Mouse (Mus musculus) testis, adult 2 months (tissue): Measurements from ENCODE around the gene Gm5269. TPM values are rescaled to one million over a fixed set of nuclear protein-coding genes. Genes with fewer than 3 reads are reported as not detected.

Experiments
- H3K27ac ChIP-seq: fragments of 200-500 bp; 2 replicates; pipeline ENCODE4 v1.5.1; 2012; ENCODE audit warnings: low read depth, low read length; ENCODE audit not compliant: control insufficient read depth, insufficient read depth
- H3K27me3 ChIP-seq: fragments of 200-500 bp; 2 replicates; pipeline ENCODE4 v1.6.1; 2012; ENCODE audit warnings: mild to moderate bottlenecking, low read length, moderate library complexity; ENCODE audit not compliant: control insufficient read depth, insufficient read depth
- H3K36me3 ChIP-seq: fragments of 200-500 bp; 2 replicates; pipeline ENCODE4 v1.6.1; 2012; ENCODE audit warnings: mild to moderate bottlenecking, low read length; ENCODE audit not compliant: control insufficient read depth, insufficient read depth
- H3K4me1 ChIP-seq: fragments of 200-500 bp; 2 replicates; pipeline ENCODE4 v1.6.1; 2012; ENCODE audit warnings: low read length; ENCODE audit not compliant: control insufficient read depth, insufficient read depth
- H3K4me3 ChIP-seq: fragments of 200-500 bp; 2 replicates; pipeline ENCODE4 v1.5.1; 2012; ENCODE audit warnings: low read depth, mild to moderate bottlenecking, low read length, moderate library complexity, mixed read lengths; ENCODE audit not compliant: control insufficient read depth
- CTCF ChIP-seq: fragments of 200-500 bp; IDR thresholded peaks from 2 replicates; pipeline ENCODE4 v1.5.1; 2012; ENCODE audit warnings: low read depth, mild to moderate bottlenecking, inconsistent platforms, low read length, moderate library complexity; ENCODE audit not compliant: control insufficient read depth, insufficient read depth, insufficient replicate concordance
- POLR2A ChIP-seq: fragments of 200-500 bp; IDR thresholded peaks from 2 replicates; pipeline ENCODE4 v1.6.1; 2012; ENCODE audit warnings: low read depth, mild to moderate bottlenecking, inconsistent platforms, low read length, moderate library complexity; ENCODE audit not compliant: control insufficient read depth
- polyA plus RNA-seq: library from polyadenylated mRNA; depleted of rRNA; stranded (reverse); fragments of >200 nt; gene quantifications from 2 replicates; pipeline ENCODE4 v1.2.3, GENCODE M21; 2012

Gene Gm5269
- polyA plus RNA-seq, 1 experiment: not detected

DNA sequence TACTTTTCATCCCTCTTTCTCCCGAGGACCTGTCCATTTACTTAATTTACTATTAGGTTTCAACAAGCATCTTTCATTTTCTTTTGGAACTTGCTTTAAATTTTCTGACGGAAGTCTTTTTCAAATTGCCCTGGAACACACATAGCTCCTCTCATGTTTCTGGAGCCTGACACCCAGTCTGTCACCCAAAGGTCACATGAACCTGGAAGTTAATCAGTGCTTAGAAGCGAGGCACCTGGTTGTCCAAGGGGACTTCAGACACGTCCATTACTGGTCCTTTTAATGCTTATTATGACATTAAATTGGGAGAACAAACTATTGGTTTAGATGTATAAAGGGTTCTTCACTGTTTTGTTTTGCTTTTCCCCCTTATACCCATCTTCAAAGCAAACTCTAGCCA lies 33.2 kb upstream of the Gm5269 start:
- Histone ChIP-seq H3K27ac (no peak overlapping the region), H3K27me3 (0 out of 2 replicates have a peak, but pooled peaks cover 3% of the 10 kb centered on the region), H3K36me3 (no peaks in the 10 kb centered on the region), H3K4me3 (no peak overlapping the region), H3K4me1 (peaks cover 13% of the 10 kb centered on the region)
- TF ChIP-seq POLR2A: no peak
- no peak for TF ChIP-seq CTCF

DNA sequence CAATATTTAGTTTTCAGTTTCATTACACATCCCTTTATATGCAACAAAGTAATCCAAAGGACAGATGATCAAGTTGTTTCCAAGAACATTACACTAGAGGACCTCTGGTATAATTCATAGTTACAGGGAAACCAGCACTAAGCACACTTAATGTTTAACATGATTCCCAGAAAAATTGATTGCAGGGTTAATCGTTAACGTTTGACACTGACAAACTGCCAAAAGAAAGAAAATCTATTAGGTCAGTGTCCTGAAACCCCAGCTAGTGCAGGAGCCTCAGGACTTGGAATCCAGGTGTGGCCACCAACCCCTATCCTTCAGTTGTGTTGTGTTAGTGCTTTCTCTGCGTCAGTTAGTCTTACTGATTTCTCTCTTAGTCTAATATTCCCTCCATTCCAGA lies 30.6 kb upstream of the Gm5269 start:
- Histone ChIP-seq H3K36me3 (no peaks in the 10 kb centered on the region), H3K27ac (no peak overlapping the region), H3K4me3 (no peak overlapping the region), H3K27me3 (0 out of 2 replicates have a peak, but pooled peaks cover 3% of the 10 kb centered on the region), H3K4me1 (peaks cover 6% of the 10 kb centered on the region)
- TF ChIP-seq CTCF (no peak), POLR2A (no peak)

DNA sequence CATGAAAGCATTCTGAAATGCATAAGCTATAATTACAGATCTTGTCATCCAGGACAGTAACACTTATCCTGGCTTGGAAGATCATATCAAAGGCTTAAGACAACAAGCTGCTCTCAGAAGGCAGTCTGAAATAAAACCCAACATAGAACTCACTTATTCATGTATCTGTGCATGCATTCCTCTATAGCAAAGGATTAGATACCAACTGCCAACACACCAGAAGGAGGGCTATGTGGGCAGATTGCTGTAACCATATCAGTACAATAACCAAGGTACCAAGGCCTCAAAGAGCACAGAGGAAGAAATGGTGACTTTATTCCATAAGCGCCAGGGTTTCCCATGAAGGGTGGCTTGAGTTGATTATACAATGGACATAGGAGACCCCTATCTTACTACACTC lies 29.7 kb upstream of the Gm5269 start:
- Histone ChIP-seq H3K27ac (no peak overlapping the region), H3K4me3 (no peak overlapping the region), H3K27me3 (no peaks in the 10 kb centered on the region), H3K36me3 (no peaks in the 10 kb centered on the region), H3K4me1 (no peaks in the 10 kb centered on the region)
- TF ChIP-seq CTCF: no peak
- TF ChIP-seq POLR2A: no peak

DNA sequence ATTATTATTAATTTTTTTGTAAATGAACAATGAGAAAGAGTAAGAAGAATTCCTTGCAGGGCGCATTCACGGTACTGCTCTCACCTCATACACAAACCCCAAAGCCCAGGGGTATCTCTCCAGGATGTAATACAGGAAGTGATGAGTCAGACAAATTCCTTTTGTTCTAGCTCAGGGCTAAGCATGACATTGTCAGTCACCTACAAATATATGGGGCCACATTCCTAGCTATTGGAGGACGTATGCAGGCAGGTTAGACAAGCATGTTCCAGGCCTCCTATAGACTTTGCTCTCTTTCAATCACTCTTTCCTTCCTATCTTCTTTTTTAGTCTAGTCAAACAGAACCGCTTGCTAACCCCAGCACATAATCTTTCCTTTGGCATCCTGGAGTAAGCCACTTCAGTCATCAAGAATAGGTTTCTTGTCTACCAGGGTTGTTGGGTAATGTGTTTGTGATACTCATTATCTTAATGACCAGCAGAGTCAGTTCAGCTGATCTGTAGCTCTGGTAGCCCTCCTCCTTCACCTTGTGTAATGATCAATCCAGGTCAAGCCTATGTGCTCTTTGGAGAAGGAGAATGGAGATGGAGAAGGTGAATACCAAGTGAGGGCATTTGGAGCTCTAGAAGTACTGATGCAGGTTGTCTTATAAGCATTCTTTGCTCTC lies 27.2 kb upstream of the Gm5269 start:
- Histone ChIP-seq H3K27me3 (no peaks in the 10 kb centered on the region), H3K27ac (no peak overlapping the region), H3K4me3 (no peak overlapping the region), H3K4me1 (no peaks in the 10 kb centered on the region), H3K36me3 (no peaks in the 10 kb centered on the region)
- TF ChIP-seq POLR2A (no peak), CTCF (no peak)

DNA sequence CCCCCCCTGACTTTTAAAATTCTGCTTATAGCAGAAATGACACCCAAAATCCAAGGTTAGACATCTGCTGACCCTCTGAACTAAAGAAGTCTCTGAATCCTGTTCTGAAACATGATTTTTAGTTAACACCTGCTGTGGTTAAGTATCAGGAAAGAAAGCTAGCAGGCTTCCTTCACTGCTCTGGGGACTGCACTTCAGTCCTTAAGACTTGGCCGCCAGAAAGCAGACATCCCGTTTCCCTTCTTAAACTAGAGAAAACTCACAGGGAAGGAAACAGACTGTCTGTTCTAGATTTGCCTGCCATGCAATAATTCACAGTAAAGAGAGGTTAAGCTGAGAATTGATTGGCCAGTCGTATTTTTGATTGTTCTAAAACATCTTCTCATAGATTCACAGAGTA lies 26.1 kb upstream of the Gm5269 start:
- no peaks in the 10 kb centered on the region for H3K4me1 ChIP-seq
- no peak overlapping the region for H3K27ac ChIP-seq
- H3K4me3 ChIP-seq: no peak overlapping the region
- TF ChIP-seq POLR2A (no peak), CTCF (no peak)
- H3K27me3 ChIP-seq: no peaks in the 10 kb centered on the region
- no peaks in the 10 kb centered on the region for H3K36me3 ChIP-seq

DNA sequence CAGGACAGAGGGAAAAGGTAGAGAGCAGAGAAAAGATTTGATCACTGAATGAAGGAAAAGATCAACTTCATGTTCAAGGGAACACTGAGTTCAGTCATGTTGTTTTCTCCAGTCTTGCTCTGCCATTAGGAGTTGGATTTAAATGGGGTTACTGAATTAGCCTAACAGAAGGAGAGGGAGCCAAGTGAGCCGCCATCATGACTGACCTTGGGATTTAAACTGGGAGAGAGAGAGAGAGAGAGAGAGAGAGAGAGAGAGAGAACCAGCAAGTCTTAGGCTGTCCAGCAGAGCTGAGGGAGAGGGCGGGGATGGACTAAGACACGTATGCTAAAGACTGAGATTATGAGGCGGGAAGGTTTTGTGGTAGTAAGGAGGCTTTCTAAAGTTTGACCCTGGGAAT lies 24.2 kb upstream of the Gm5269 start:
- Histone ChIP-seq H3K27ac (no peak overlapping the region), H3K27me3 (no peaks in the 10 kb centered on the region), H3K4me3 (no peak overlapping the region), H3K36me3 (no peaks in the 10 kb centered on the region), H3K4me1 (no peaks in the 10 kb centered on the region)
- TF ChIP-seq POLR2A: no peak
- TF ChIP-seq CTCF: no peak

DNA sequence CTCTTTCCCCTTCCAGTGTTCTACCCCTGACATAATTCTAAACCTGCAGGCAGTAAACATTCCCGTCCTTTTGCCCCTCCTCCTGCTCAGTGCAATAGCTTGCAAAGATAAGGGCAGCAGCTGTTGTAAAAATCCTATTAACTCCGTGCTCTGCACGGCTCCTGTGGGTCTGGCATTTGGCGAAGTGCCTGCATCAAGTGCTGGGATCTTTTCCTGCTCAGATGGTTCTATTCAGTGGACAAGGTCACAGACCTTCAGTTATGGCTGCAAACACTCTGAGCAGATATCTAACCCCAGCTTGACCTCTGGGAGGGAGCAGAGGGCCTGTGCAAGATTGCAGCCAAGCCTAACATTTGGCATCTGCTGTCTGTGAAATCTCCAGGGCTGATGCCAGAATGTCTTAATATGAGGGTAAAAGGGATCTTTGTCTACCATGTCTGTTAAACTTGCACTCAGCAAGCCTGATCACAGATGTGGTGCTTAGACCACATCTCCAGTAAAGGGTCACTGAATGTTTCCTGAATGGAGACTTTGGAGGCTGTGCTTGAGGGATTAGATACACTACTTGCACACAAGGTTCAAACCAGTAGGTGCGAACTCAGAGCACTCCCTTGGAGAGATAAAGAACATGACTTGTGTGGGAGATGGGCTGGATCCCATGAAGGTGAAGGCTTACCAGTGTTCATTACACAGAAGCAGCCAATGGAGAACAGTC lies 15.2 kb upstream of the Gm5269 start:
- TF ChIP-seq POLR2A (no peak), CTCF (no peak)
- no peak overlapping the region for H3K27ac ChIP-seq

More for the DNA sequence above, 15.2 kb upstream of the Gm5269 start:
- no peak overlapping the region for H3K4me3 ChIP-seq
- no peaks in the 10 kb centered on the region for H3K27me3 ChIP-seq
- no peaks in the 10 kb centered on the region for H3K36me3 ChIP-seq
- no peaks in the 10 kb centered on the region for H3K4me1 ChIP-seq
